Mouse (Mus musculus) right cerebral cortex, postnatal 36 days (tissue): ENCODE results near the gene Plppr5.
A peak's percentile ranks its signal among the peaks of the same experiment; 100 is the strongest.

Source experiments
- DNase-seq, 2 experiments: peaks; one replicate each; pipeline ENCODE4 v3.0.0; 2022; ENCODE audit warnings: low spot score in 2 of 2, mixed read lengths in 1 of 2

Gene Plppr5

GRCm38 (mm10) chr3:117574529-117575252 lies at the start of gene Plppr5:
TSS of gene Plppr5 (plus strand) at chr3:117574836.
- peak; percentile 36 to 43 for DNase-seq

GRCm38 (mm10) chr3:117549899-117550298 lies 24.7 kb upstream of the Plppr5 start:
- DNase-seq, result no peak

GRCm38 (mm10) chr3:117550526-117550925 lies 24.1 kb upstream of the Plppr5 start:
- DNase-seq, result no peak

GRCm38 (mm10) chr3:117556972-117557371 lies 17.7 kb upstream of the Plppr5 start:
- DNase-seq, result no peak

GRCm38 (mm10) chr3:117575253-117575927 lies 754 bp downstream of the Plppr5 start:
- DNase-seq, result peak; percentile 37 to 48

- DNase-seq, result peak in 1 of 2 experiments; percentile 24
These were observed 1.3 kb downstream of the Plppr5 start for GRCm38 (mm10) chr3:117575928-117576254.

GRCm38 (mm10) chr3:117577349-117577748 lies 2.7 kb downstream of the Plppr5 start:
- no peak for DNase-seq

GRCm38 (mm10) chr3:117582628-117583027 lies 8.0 kb downstream of the Plppr5 start:
- no peak for DNase-seq

GRCm38 (mm10) chr3:117602404-117602803 lies 27.8 kb downstream of the Plppr5 start:
- DNase-seq, result peak in 1 of 2 experiments; percentile 52

- DNase-seq, result no peak
These were observed 28.8 kb downstream of the Plppr5 start for GRCm38 (mm10) chr3:117603458-117603857.

GRCm38 (mm10) chr3:117606383-117606782 lies 31.7 kb downstream of the Plppr5 start:
- DNase-seq, result no peak

- DNase-seq, result no peak
These were observed 36.8 kb downstream of the Plppr5 start for GRCm38 (mm10) chr3:117611453-117611852.

GRCm38 (mm10) chr3:117614856-117615255 lies 40.2 kb downstream of the Plppr5 start:
- DNase-seq, result no peak

GRCm38 (mm10) chr3:117625257-117626001 lies 50.8 kb downstream of the Plppr5 start:
- DNase-seq, result no peak

- peak; percentile 11 to 59 for DNase-seq
These were observed 54.2 kb downstream of the Plppr5 start for GRCm38 (mm10) chr3:117628799-117629198.

- no peak for DNase-seq
These were observed 55.7 kb downstream of the Plppr5 start for GRCm38 (mm10) chr3:117630332-117630731.

GRCm38 (mm10) chr3:117648612-117649011 lies 74.0 kb downstream of the Plppr5 start:
- DNase-seq, result no peak

GRCm38 (mm10) chr3:117664316-117664715 lies 89.7 kb downstream of the Plppr5 start:
- peak in 1 of 2 experiments; percentile 3 for DNase-seq

GRCm38 (mm10) chr3:117679189-117679588 lies 104.6 kb downstream of the Plppr5 start:
- DNase-seq, result no peak

GRCm38 (mm10) chr3:117684640-117685039 lies 110.0 kb downstream of the Plppr5 start:
- DNase-seq, result no peak

GRCm38 (mm10) chr3:117686036-117686435 lies 111.4 kb downstream of the Plppr5 start:
- peak in 1 of 2 experiments; percentile 47 for DNase-seq

- peak; percentile 37 to 75 for DNase-seq
These were observed 112.0 kb downstream of the Plppr5 start for GRCm38 (mm10) chr3:117686648-117687047.
